Mouse (Mus musculus) limb, embryonic 15.5 days (tissue): ENCODE measurements around the gene Cercam. TPM values are rescaled to one million over a fixed set of nuclear protein-coding genes. Genes with fewer than 3 reads are reported as not detected.
A peak's percentile ranks its signal among the peaks of the same experiment; 100 is the strongest.

ENCODE experiments used
- ATAC-seq: fragments of 200-750 bp; cut with Nextera tagmentation; 2 replicates; pipeline ENCODE4 v1.8.0; 2017; ENCODE audit warnings: low read depth, moderate TSS enrichment; ENCODE audit not compliant: insufficient number of reproducible peaks, low FRiP score, low TSS enrichment
- H3K27ac ChIP-seq: fragments of 300-500 bp; sonication (generic); 2 replicates; pipeline ENCODE4 v1.5.1; 2015; ENCODE audit warnings: moderate library complexity, mild to moderate bottlenecking, inconsistent platforms
- H3K27me3 ChIP-seq: fragments of 300-500 bp; sonication (generic); 2 replicates; pipeline ENCODE4 v1.6.1; 2015; ENCODE audit warnings: inconsistent platforms
- H3K36me3 ChIP-seq: fragments of 300-500 bp; sonication (generic); 2 replicates; pipeline ENCODE4 v1.6.1; 2015; ENCODE audit warnings: inconsistent platforms
- H3K4me1 ChIP-seq: fragments of 300-500 bp; sonication (generic); 2 replicates; pipeline ENCODE4 v1.6.1; 2015; ENCODE audit warnings: inconsistent platforms
- H3K4me2 ChIP-seq: fragments of 300-500 bp; sonication (generic); 2 replicates; pipeline ENCODE4 v1.6.1; 2015; ENCODE audit warnings: mild to moderate bottlenecking, inconsistent platforms
- H3K4me3 ChIP-seq: fragments of 300-500 bp; sonication (generic); 2 replicates; pipeline ENCODE4 v1.5.1; 2015; ENCODE audit warnings: mild to moderate bottlenecking, inconsistent platforms
- H3K9ac ChIP-seq: fragments of 300-500 bp; sonication (generic); 2 replicates; pipeline ENCODE4 v1.6.1; 2015; ENCODE audit warnings: inconsistent platforms
- H3K9me3 ChIP-seq: fragments of 300-500 bp; sonication (generic); 2 replicates; pipeline ENCODE4 v1.6.1; 2016; ENCODE audit warnings: inconsistent platforms
- WGBS: fragments of 180-500 bp; shearing (Covaris S2); methylation state at CpG from one replicate; pipeline ENCODE4 v1.1.7; 2015; 5-methylcytosine and 5-hydroxymethylcytosine counted together
- polyA plus RNA-seq: library from polyadenylated mRNA; unstranded; fragments of >200 nt; fragmentation: Nextera tagmentation; extraction: Ambion mirVana; gene quantifications from 2 replicates; pipeline ENCODE4 v1.2.1, GENCODE M21; 2015

The Cercam gene
- polyA plus RNA-seq, 1 experiment from 2014 or later, result 53.1 TPM

DNA sequence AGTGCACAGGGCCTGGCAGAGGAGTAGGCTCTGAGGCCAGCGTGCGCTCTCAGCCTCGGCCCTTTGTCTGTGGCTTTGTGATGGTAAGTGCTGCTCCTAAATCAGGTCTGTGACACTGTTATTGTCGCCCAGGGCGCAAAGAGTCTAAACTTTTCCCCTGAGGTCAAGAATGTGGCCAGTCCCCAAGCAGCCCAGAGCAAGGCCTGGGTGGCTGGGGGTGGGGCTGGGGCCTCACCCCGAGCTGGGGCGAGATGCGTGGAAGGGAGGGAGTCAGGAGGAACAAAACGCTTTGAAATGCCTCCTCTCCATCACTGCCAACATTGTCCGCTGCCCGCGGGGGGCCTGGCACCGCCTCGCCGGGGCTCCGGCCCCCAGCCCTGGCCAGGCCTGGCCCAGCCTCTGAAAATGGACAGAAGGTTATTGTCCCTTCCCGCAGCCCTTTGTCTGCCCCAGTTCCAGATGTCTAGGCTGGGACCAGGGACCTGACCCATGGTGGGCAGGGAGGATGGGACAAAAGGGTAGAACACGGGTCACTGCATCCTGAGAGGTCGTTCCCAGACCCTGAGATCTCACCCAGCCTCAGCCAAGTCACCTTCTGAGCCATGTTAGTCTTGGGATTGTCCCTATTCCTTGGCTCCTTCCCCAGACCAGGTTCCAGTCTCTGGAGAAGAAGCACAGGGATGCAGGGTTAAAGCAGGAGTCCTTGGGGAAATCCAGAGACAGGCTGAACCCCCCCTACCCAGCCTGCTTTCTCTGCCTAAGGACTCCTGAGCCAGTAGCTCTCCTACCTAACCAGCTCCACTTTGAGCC, 12.3 kb upstream of the Cercam start:
- H3K27ac ChIP-seq, result 0 out of 2 replicates have a peak overlapping the region, but pooled peaks have one; percentile 19
- no peak overlapping the region for H3K9ac ChIP-seq
- WGBS, result 12% methylated on average over 19 of the region's 19 CpGs
- ATAC-seq, result no peak
- no peak overlapping the region for H3K4me2 ChIP-seq
- peaks cover 19% of the 10 kb centered on the region; the same call in 1 of the 2 replicates for H3K4me1 ChIP-seq
- peaks cover 5% of the 10 kb centered on the region for H3K27me3 ChIP-seq
- H3K4me3 ChIP-seq, result no peak overlapping the region
- H3K9me3 ChIP-seq, result no peaks in the 10 kb centered on the region
- H3K36me3 ChIP-seq, result no peaks in the 10 kb centered on the region

DNA sequence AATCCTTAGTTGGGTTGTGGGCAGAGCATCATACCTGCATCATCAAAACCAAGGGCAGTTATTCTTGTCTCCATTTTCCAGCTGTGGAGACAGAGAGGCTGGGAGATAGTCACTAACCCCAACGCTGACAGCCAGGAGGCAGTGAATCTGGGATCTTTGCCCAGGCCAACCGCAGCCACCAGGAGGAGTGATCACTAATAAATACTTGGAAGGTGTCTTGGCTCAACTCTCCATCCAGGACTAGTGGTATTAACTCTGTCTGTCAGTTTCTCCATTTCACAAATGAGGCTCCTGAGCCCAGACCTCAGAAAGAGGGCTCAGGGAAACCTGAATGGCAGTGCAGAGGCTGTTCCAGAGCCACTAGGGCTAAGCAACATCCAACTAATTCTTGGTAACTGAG, 11.6 kb upstream of the Cercam start:
- Histone ChIP-seq H3K4me3 (no peak overlapping the region), H3K9ac (no peak overlapping the region), H3K4me2 (no peak overlapping the region), H3K9me3 (no peaks in the 10 kb centered on the region), H3K4me1 (peaks cover 19% of the 10 kb centered on the region; the same call in 1 of the 2 replicates), H3K27ac (peak overlapping the region; percentile 58), H3K36me3 (no peaks in the 10 kb centered on the region), H3K27me3 (peaks cover 5% of the 10 kb centered on the region)
- WGBS, result 19% methylated on average over 2 of the region's 2 CpGs
- ATAC-seq, result no peak

DNA sequence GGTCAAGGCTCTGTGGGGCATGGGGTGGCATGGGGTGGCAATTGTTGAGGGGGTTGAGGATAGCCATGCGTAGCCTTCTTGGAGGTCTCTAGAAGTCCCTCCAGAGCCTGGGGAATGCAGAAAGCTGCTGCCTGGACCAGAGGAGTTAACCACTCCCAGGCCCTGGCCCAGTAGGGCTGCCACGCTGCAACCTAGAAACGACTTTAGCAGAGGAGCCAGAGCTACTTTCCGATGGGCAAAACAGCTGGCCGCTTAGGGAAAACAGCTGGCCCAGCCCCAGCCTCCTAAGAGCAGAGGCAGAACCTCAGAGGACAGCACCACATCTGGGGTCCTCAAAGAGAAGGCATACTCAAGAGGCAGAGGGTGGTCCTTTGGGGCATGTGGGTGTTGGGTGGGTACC, 11.0 kb upstream of the Cercam start:
- peaks cover 5% of the 10 kb centered on the region for H3K27me3 ChIP-seq
- peak overlapping the region; percentile 58 for H3K27ac ChIP-seq
- ATAC-seq, result no peak
- no peak overlapping the region for H3K4me2 ChIP-seq
- H3K9me3 ChIP-seq, result no peaks in the 10 kb centered on the region
- WGBS, result 58% methylated on average over 5 of the region's 5 CpGs
- no peaks in the 10 kb centered on the region for H3K36me3 ChIP-seq
- peaks cover 19% of the 10 kb centered on the region; the same call in 1 of the 2 replicates for H3K4me1 ChIP-seq
- H3K4me3 ChIP-seq, result no peak overlapping the region
- no peak overlapping the region for H3K9ac ChIP-seq

DNA sequence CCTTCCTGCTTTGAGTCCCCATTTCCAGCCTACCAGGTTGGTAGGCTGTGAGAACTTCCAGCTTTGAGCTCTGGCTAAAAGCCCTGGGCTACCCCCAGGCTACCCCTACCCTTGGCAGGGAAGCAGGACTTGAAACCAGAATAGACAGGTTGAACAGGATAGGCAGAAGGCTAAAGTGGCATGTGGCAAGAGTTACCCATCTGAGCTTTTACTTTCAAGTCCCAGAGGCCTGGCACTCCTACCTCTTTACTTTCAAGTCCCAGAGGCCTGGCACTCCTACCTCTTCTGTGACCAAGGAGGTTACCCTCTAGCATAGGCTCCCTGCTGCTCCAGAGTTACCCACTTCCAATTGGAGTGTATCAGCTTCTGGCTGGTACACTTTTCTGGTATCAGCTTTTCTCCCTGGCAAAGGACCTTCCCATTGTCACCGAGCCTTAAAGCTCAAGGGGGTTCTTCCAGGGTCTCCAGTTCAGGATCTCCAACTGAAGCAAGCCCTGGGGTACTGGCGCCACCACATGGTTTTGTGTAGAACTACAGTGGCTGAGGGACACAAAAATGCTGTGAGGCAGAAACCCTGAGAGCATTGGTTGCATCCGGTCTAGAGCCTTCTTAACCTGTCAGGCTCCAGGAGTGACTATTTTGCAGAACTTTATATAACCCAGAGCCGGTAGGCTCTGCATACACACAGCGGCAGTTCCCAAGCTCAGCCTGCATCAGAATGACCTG, 10.1 kb upstream of the Cercam start:
- H3K4me2 ChIP-seq, result no peak overlapping the region
- H3K36me3 ChIP-seq, result no peaks in the 10 kb centered on the region
- 10% methylated on average over 5 of the region's 5 CpGs for WGBS
- no peak overlapping the region for H3K9ac ChIP-seq
- peaks cover 19% of the 10 kb centered on the region; the same call in 1 of the 2 replicates for H3K4me1 ChIP-seq
- no peak overlapping the region for H3K4me3 ChIP-seq
- H3K27me3 ChIP-seq, result peaks cover 5% of the 10 kb centered on the region
- H3K9me3 ChIP-seq, result no peaks in the 10 kb centered on the region
- 0 out of 2 replicates have a peak overlapping the region, but pooled peaks have one; percentile 38 for H3K27ac ChIP-seq
- ATAC-seq, result no peak

DNA sequence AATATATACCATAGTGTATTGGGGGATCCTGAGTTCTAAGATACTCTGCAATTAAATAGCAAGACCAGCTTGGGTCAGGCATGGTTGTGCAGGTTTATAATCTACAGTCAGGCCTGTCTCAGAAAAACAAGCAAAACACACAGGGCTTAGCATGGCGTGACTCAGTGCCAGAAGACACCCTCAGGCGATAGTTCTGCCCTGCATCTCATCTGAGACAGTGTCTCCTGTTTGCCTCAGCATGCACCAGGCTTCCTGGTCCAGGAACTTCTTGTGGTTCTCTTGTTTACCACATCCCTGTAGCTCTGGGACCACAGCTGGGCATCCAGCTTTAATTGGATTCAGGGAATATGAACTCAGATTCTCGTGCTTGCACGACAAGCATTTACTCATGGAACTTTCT, 3.8 kb upstream of the Cercam start:
- H3K4me3 ChIP-seq, result no peak overlapping the region
- no peaks in the 10 kb centered on the region for H3K36me3 ChIP-seq
- no peak overlapping the region for H3K27ac ChIP-seq
- H3K27me3 ChIP-seq, result no peaks in the 10 kb centered on the region
- H3K4me2 ChIP-seq, result no peak overlapping the region
- no peak for ATAC-seq
- WGBS, result 55% methylated on average over 4 of the region's 4 CpGs
- H3K9ac ChIP-seq, result no peak overlapping the region
- H3K4me1 ChIP-seq, result peaks cover 11% of the 10 kb centered on the region
- no peaks in the 10 kb centered on the region for H3K9me3 ChIP-seq

DNA sequence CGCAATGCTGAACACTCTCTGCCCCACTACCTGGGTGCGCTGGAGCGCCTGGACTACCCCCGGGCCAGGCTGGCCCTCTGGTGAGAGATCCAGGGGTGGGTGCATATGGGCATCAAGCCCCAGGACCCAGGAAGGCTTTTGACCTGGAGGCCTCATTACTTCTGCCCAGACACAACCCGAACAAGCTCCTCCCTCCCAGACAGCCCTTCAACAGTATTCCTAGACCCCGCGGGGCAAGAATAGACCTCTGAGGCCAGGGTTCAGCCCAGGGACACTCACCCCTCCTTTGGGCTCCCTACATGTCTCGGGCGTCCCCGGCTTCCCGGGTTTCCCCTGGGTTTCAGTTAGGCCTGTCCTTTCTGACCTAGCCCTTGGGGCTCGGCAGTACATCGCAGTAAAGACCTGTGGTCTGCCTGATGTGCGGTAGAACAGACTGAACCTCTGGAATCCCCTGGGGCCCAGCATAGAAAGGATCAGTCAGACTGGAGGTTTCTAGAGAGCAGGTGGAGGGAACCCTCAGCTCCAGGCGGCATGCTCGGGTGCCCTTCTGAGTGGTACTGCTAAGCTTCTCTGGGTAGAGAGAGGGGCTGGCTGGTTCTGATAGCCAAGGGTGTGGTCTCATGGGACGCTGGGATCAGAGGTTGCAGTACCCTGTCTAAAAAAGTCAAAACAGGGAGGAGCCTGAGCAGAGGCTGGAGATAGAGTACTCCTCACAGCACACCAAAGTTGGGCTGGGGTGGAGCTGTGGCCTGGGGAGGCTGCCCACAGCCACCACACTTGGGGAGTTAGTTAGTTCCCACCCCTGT, 885 bp downstream of the Cercam start:
- Histone ChIP-seq H3K4me2 (peak overlapping the region; percentile 81), H3K9me3 (no peaks in the 10 kb centered on the region), H3K4me1 (peaks cover 22% of the 10 kb centered on the region), H3K27ac (peak overlapping the region; percentile 88), H3K9ac (peak overlapping the region; percentile 54), H3K27me3 (no peaks in the 10 kb centered on the region), H3K4me3 (peak overlapping the region; percentile 54), H3K36me3 (peaks cover 20% of the 10 kb centered on the region)
- ATAC-seq, result peak; percentile 17
- 2% methylated on average over 17 of the region's 17 CpGs for WGBS

DNA sequence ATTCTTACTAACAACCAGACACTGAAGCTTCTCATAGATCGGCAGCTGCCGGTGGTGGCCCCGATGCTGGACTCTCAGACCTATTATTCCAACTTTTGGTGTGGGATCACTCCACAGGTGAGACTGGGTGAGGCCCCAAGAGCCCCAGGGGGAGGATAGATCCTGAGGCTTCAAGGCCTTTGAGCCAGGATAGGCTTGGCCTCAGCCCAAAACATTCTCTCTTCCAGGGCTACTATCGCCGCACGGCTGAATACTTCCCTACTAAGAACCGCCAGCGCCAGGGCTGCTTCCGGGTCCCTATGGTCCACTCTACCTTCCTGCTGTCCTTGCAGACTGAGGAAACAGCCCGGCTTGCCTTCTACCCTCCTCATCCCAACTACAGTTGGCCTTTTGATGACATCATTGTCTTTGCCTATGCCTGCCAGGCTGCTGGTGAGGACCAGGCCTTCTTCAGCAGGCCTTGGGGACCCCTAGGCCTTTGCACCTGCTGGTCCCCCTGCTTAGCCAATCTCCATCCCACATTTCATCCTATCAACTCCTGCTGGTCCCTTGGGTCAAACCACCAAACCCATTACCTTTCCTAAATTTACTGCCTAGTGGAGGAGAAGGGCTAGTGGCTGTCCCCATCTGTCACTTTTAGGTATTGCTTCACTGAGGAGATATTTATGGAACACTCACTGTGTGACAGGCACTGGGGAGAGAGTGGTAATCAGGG, 3.8 kb downstream of the Cercam start:
- Histone ChIP-seq H3K4me2 (no peak overlapping the region), H3K36me3 (peaks cover 38% of the 10 kb centered on the region), H3K4me3 (no peak overlapping the region), H3K9ac (no peak overlapping the region), H3K4me1 (peaks cover 22% of the 10 kb centered on the region), H3K9me3 (no peaks in the 10 kb centered on the region), H3K27me3 (no peaks in the 10 kb centered on the region), H3K27ac (no peak overlapping the region)
- no peak for ATAC-seq
- 91% methylated on average over 10 of the region's 10 CpGs for WGBS

DNA sequence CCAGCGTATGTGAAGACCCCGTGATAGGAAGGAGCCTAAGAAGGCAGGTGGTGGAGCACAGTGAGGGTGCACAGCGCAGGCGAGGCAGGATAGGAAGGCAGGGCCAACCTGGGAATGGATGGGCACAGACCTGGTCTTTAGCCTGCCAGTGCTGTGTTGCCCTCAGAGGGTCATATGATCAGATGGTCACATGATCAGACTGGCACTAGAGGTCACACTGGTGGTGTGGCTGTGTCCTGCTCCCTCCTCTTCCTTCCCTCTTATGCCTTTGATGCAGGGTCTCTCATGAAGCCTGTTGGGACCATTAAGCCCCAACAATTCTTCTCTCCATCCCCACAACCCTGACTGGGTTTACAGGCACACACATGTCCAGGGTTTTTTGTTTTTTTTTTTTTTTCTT, 4.8 kb downstream of the Cercam start:
- Histone ChIP-seq H3K9me3 (no peaks in the 10 kb centered on the region), H3K9ac (no peak overlapping the region), H3K36me3 (peaks cover 44% of the 10 kb centered on the region), H3K27ac (no peak overlapping the region), H3K4me1 (peaks cover 20% of the 10 kb centered on the region), H3K27me3 (no peaks in the 10 kb centered on the region), H3K4me2 (no peak overlapping the region), H3K4me3 (no peak overlapping the region)
- ATAC-seq, result no peak
- 78% methylated on average over 4 of the region's 4 CpGs for WGBS

DNA sequence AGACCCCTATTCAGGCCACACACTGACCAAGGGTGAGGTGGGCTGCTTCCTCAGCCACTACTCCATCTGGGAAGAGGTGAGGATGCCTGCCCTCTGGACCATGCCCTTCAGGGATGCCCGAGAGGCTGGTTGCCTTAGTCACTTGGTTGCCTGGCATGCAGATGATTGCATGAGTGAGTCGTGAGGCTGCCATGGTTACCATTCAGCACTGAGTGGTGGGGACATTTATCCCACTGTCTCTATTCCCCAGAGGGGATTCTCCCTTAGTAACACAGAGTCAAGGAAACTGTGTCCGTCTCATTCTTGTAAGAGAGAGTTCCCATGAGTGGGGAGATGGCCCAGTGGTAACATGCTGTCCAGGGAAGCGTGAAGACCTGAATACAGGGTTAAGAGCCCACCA, 9.1 kb downstream of the Cercam start:
- H3K9ac ChIP-seq, result no peak overlapping the region
- no peak overlapping the region for H3K4me2 ChIP-seq
- no peak for ATAC-seq
- H3K4me1 ChIP-seq, result no peaks in the 10 kb centered on the region
- H3K4me3 ChIP-seq, result no peak overlapping the region
- H3K36me3 ChIP-seq, result peaks cover 62% of the 10 kb centered on the region
- H3K9me3 ChIP-seq, result no peaks in the 10 kb centered on the region
- H3K27ac ChIP-seq, result no peak overlapping the region
- no peaks in the 10 kb centered on the region for H3K27me3 ChIP-seq
- WGBS, result 80% methylated on average over 4 of the region's 4 CpGs

DNA sequence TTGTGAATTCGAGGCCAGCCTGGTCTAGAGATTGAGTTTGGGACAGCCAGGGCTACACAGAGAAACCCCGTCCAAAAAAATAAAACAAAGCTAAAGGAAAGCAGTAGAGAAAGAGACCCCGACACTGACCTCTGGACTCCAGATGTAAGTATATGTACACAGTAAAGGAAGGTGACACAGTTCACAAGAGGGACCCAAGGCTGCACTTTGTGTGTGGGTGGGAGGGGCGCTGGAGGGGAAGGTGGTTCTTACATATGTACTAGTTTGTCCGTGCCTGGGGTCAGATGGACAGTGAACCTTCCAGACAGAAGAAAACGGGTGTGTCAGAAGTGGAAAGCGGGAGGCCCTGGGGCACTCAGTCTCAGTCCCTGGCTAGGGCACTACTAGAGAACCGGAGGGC, 10.2 kb downstream of the Cercam start:
- H3K9me3 ChIP-seq, result no peaks in the 10 kb centered on the region
- no peak for ATAC-seq
- 69% methylated on average over 8 of the region's 8 CpGs for WGBS

More for the DNA sequence above, 10.2 kb downstream of the Cercam start:
- no peak overlapping the region for H3K4me2 ChIP-seq
- H3K9ac ChIP-seq, result no peak overlapping the region
- H3K27ac ChIP-seq, result no peak overlapping the region
- no peaks in the 10 kb centered on the region for H3K27me3 ChIP-seq
- peaks cover 53% of the 10 kb centered on the region for H3K36me3 ChIP-seq
- H3K4me1 ChIP-seq, result no peaks in the 10 kb centered on the region
- H3K4me3 ChIP-seq, result no peak overlapping the region
